Mouse (Mus musculus) embryo, embryonic 11 days (tissue): Measurements from ENCODE around the gene Chrm3.

Experiments used
- DNase-seq: peaks from one replicate; pipeline ENCODE4 v3.0.0-alpha.2; 2015

Gene Chrm3

GRCm38 (mm10) chr13:9887261-9887660, 473.4 kb downstream of the Chrm3 start:
- no peak for DNase-seq

- DNase-seq, result no peak
Measured at GRCm38 (mm10) chr13:9886465-9887135, 474.0 kb downstream of the Chrm3 start.

GRCm38 (mm10) chr13:9882362-9883282, 478.0 kb downstream of the Chrm3 start:
- peak; percentile 87 for DNase-seq

GRCm38 (mm10) chr13:9881930-9882329, 478.7 kb downstream of the Chrm3 start:
- no peak for DNase-seq

- DNase-seq, result no peak
Measured at GRCm38 (mm10) chr13:9880401-9880800, 480.2 kb downstream of the Chrm3 start.

- DNase-seq, result no peak
Measured at GRCm38 (mm10) chr13:9878596-9879010, 482.0 kb downstream of the Chrm3 start.

GRCm38 (mm10) chr13:9873377-9873776, 487.3 kb downstream of the Chrm3 start:
- DNase-seq, result no peak

GRCm38 (mm10) chr13:9866161-9866560, 494.5 kb downstream of the Chrm3 start:
- DNase-seq, result no peak

GRCm38 (mm10) chr13:9847515-9847914, 513.1 kb downstream of the Chrm3 start:
- no peak for DNase-seq

- peak; percentile 73 for DNase-seq
Measured at GRCm38 (mm10) chr13:9846543-9847434, 513.9 kb downstream of the Chrm3 start.

GRCm38 (mm10) chr13:9834146-9834679, 526.4 kb downstream of the Chrm3 start:
- peak; percentile 32 for DNase-seq

GRCm38 (mm10) chr13:9826227-9826626, 534.4 kb downstream of the Chrm3 start:
- peak; percentile 19 for DNase-seq
